Mouse (Mus musculus) kidney, embryonic 14.5 days (tissue): Measurements from ENCODE around the gene Fbxo2. TPM values are rescaled to one million over a fixed set of nuclear protein-coding genes. Genes with fewer than 3 reads are reported as not detected.

Experiments used
- ATAC-seq: fragments of 200-750 bp; cut with Nextera tagmentation; 2 replicates; pipeline ENCODE4 v1.8.0; 2017; ENCODE audit warnings: moderate number of reproducible peaks, mild to moderate bottlenecking, moderate TSS enrichment, moderate library complexity; ENCODE audit not compliant: low FRiP score, low TSS enrichment
- H3K27ac ChIP-seq: fragments of 300-500 bp; sonication (generic); 2 replicates; pipeline ENCODE4 v1.5.1; 2014; ENCODE audit warnings: low read depth, mild to moderate bottlenecking, low read length, moderate library complexity, mixed read lengths
- H3K27me3 ChIP-seq: fragments of 300-500 bp; sonication (generic); 2 replicates; pipeline ENCODE4 v1.6.1; 2014; ENCODE audit warnings: mild to moderate bottlenecking, low read length; ENCODE audit not compliant: control insufficient read depth, insufficient read depth
- H3K36me3 ChIP-seq: fragments of 300-500 bp; sonication (generic); 2 replicates; pipeline ENCODE4 v1.6.1; 2014; ENCODE audit warnings: low read length, mixed read lengths; ENCODE audit not compliant: control insufficient read depth, insufficient read depth
- H3K4me1 ChIP-seq: fragments of 300-500 bp; sonication (generic); 2 replicates; pipeline ENCODE4 v1.6.1; 2014; ENCODE audit warnings: low read length, mixed read lengths; ENCODE audit not compliant: control insufficient read depth, insufficient read depth
- H3K4me2 ChIP-seq: fragments of 300-500 bp; sonication (generic); replicated peaks from 2 replicates; pipeline ENCODE4 v1.6.1; 2014; ENCODE audit warnings: low read depth, mild to moderate bottlenecking, low read length
- H3K4me3 ChIP-seq: fragments of 300-500 bp; sonication (generic); 2 replicates; pipeline ENCODE4 v1.5.1; 2014; ENCODE audit warnings: mild to moderate bottlenecking, low read length
- H3K9ac ChIP-seq: fragments of 300-500 bp; sonication (generic); 2 replicates; pipeline ENCODE4 v1.6.1; 2014; ENCODE audit warnings: low read depth, mild to moderate bottlenecking, low read length, moderate library complexity
- H3K9me3 ChIP-seq: fragments of 300-500 bp; sonication (generic); 2 replicates; pipeline ENCODE4 v1.6.1; 2016; ENCODE audit warnings: low read length; ENCODE audit not compliant: control insufficient read depth
- WGBS: fragments of 180-500 bp; shearing (Covaris S2); extraction: QIAGEN DNeasy Blood & Tissue Kit; methylation state at CpG from one replicate; pipeline ENCODE4 v1.1.7; 2014; 5-methylcytosine and 5-hydroxymethylcytosine counted together
- microRNA-seq: library from miRNA; unstranded; fragments of <30 nt; microRNA quantifications from one replicate; pipeline ENCODE4, GENCODE M21; 2016
- polyA plus RNA-seq: library from polyadenylated mRNA; unstranded; fragments of >200 nt; fragmentation: Nextera tagmentation; extraction: Ambion mirVana; gene quantifications from 2 replicates; pipeline ENCODE4 v1.2.1, GENCODE M21; 2014

Fbxo2 gene
- polyA plus RNA-seq, 1 experiment from 2014 or later, result 1.9 TPM

- no peak for ATAC-seq
- Histone ChIP-seq H3K27me3 (no peaks in the 10 kb centered on the region), H3K4me2 (no peak overlapping the region), H3K36me3 (no peaks in the 10 kb centered on the region), H3K4me3 (no peak overlapping the region), H3K9ac (no peak overlapping the region), H3K9me3 (no peaks in the 10 kb centered on the region), H3K4me1 (no peaks in the 10 kb centered on the region), H3K27ac (no peak overlapping the region)
- WGBS, result 23% methylated on average over 10 of the region's 10 CpGs
Measured at GRCm38 (mm10) chr4:148198721-148199120, 38.3 kb downstream of the Fbxo2 start.

GRCm38 (mm10) chr4:148203557-148203956, 43.1 kb downstream of the Fbxo2 start:
- Histone ChIP-seq H3K9me3 (no peaks in the 10 kb centered on the region), H3K4me2 (no peak overlapping the region), H3K36me3 (no peaks in the 10 kb centered on the region), H3K27ac (no peak overlapping the region), H3K27me3 (no peaks in the 10 kb centered on the region), H3K4me1 (no peaks in the 10 kb centered on the region), H3K4me3 (no peak overlapping the region), H3K9ac (no peak overlapping the region)
- WGBS, result 93% methylated on average over 2 of the region's 2 CpGs
- no peak for ATAC-seq

GRCm38 (mm10) chr4:148204061-148204872, 43.8 kb downstream of the Fbxo2 start:
- Histone ChIP-seq H3K9me3 (no peaks in the 10 kb centered on the region), H3K27ac (no peak overlapping the region), H3K4me1 (no peaks in the 10 kb centered on the region), H3K4me3 (no peak overlapping the region), H3K9ac (no peak overlapping the region), H3K27me3 (no peaks in the 10 kb centered on the region), H3K36me3 (no peaks in the 10 kb centered on the region), H3K4me2 (no peak overlapping the region)
- WGBS, result 68% methylated on average over 15 of the region's 15 CpGs
- ATAC-seq, result no peak

- WGBS, result 59% methylated on average over 6 of the region's 6 CpGs
Measured at GRCm38 (mm10) chr4:148204873-148205232, 44.4 kb downstream of the Fbxo2 start.

GRCm38 (mm10) chr4:148214460-148215136, 54.2 kb downstream of the Fbxo2 start:
- 0 out of 2 replicates have a peak, but pooled peaks cover 3% of the 10 kb centered on the region for H3K4me1 ChIP-seq
- H3K27me3 ChIP-seq, result no peaks in the 10 kb centered on the region; the same call in none of the 2 replicates
- H3K36me3 ChIP-seq, result no peaks in the 10 kb centered on the region
- H3K4me2 ChIP-seq, result no peak overlapping the region
- H3K4me3 ChIP-seq, result no peak overlapping the region
- 54% methylated on average over 5 of the region's 5 CpGs for WGBS
- H3K9me3 ChIP-seq, result no peaks in the 10 kb centered on the region
- H3K27ac ChIP-seq, result no peak overlapping the region
- no peak overlapping the region for H3K9ac ChIP-seq
- no peak for ATAC-seq

More at GRCm38 (mm10) chr4:148204873-148205232, 44.4 kb downstream of the Fbxo2 start:
- H3K27ac ChIP-seq, result no peak overlapping the region
- no peak overlapping the region for H3K4me2 ChIP-seq
- H3K27me3 ChIP-seq, result no peaks in the 10 kb centered on the region
- no peak overlapping the region for H3K9ac ChIP-seq
- no peaks in the 10 kb centered on the region for H3K4me1 ChIP-seq
- no peak overlapping the region for H3K4me3 ChIP-seq
- H3K9me3 ChIP-seq, result no peaks in the 10 kb centered on the region
- no peaks in the 10 kb centered on the region for H3K36me3 ChIP-seq
- ATAC-seq, result no peak

GRCm38 (mm10) chr4:148215264-148215900, 55.0 kb downstream of the Fbxo2 start:
- WGBS, result 31% methylated on average over 11 of the region's 11 CpGs

More at GRCm38 (mm10) chr4:148215264-148215900, 55.0 kb downstream of the Fbxo2 start:
- H3K9me3 ChIP-seq, result no peaks in the 10 kb centered on the region
- H3K27ac ChIP-seq, result no peak overlapping the region
- H3K4me3 ChIP-seq, result no peak overlapping the region
- H3K4me2 ChIP-seq, result no peak overlapping the region
- 0 out of 2 replicates have a peak, but pooled peaks cover 3% of the 10 kb centered on the region for H3K4me1 ChIP-seq
- no peaks in the 10 kb centered on the region for H3K36me3 ChIP-seq
- H3K9ac ChIP-seq, result no peak overlapping the region
- peak; percentile 56 for ATAC-seq
- H3K27me3 ChIP-seq, result no peaks in the 10 kb centered on the region; the same call in none of the 2 replicates

Small RNAs within 50 kb of the gene (microRNA-seq; reads per million reads assigned to microRNA genes)
- gene Mir7022, result not detected

Other genes with a start within 250 kb of the Fbxo2 start
- 28.5 and 40.7 TPM in 2 replicates for gene Plod1, start 223.9 kb upstream of the Fbxo2 start, polyA plus RNA-seq
- gene 2510039O18Rik, start 219.7 kb upstream of the Fbxo2 start, polyA plus RNA-seq, result 19.0 and 22.1 TPM in 2 replicates
- gene Nppb, start 174.8 kb upstream of the Fbxo2 start, polyA plus RNA-seq, result not detected in 2 replicates
- gene Nppa, start 159.9 kb upstream of the Fbxo2 start, polyA plus RNA-seq, result 0.45 TPM in 1 of 2 replicates, not detected in the other
- gene Clcn6, start 121.8 kb upstream of the Fbxo2 start, polyA plus RNA-seq, result 4.0 and 6.0 TPM in 2 replicates
- gene Mthfr, start 121.5 kb upstream of the Fbxo2 start, polyA plus RNA-seq, result 11.8 and 19.7 TPM in 2 replicates
- gene Agtrap, start 72.6 kb upstream of the Fbxo2 start, polyA plus RNA-seq, result 17.4 and 22.8 TPM in 2 replicates
- 81.1 and 99.0 TPM in 2 replicates for gene Mad2l2, start 30.2 kb upstream of the Fbxo2 start, polyA plus RNA-seq
- gene Draxin, start 29.9 kb upstream of the Fbxo2 start, polyA plus RNA-seq, result 0.43 and 0.80 TPM in 2 replicates
- 16.7 and 19.2 TPM in 2 replicates for gene Fbxo6, start 8.5 kb upstream of the Fbxo2 start, polyA plus RNA-seq
- gene Fbxo44, start 139 bp upstream of the Fbxo2 start, polyA plus RNA-seq, result 10.8 and 13.2 TPM in 2 replicates
- gene Disp3, start 127.3 kb downstream of the Fbxo2 start, polyA plus RNA-seq, result 0.14 and 0.34 TPM in 2 replicates